Mouse (Mus musculus): Measurements from ENCODE around the gene Gm8300. TPM values are rescaled to one million over a fixed set of nuclear protein-coding genes. Genes with fewer than 3 reads are reported as not detected.
"Not testable (repeated sequence)": the region's sequence is repeated elsewhere in the genome, so short reads cannot be mapped to it uniquely, and the experiment has no call there.

Gene Gm8300
- total RNA-seq (2021): not detected
- long read RNA-seq, experiment 1: 0 reads
- long read RNA-seq, experiment 2: 0 reads

DNA sequence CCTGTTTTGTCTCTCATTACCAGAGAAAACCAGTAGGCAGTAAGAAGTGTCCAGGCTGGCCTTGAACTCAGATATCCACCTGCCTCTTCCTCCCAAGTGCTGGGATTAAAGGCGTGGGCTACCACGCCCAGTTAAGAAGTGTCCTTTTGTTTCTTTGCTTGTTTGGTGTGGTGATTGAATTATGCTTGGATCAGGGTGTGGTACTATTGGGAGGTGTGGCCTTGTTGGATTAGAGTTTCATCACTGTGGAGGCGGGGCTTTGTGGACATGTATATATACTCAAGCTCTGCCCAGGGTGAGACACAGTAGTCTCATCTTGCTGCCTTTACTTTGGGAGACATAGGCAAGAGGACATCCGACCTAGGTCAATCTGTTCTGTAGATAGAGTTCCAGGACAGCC is at the start of gene Gm8300:
Gene Gm8300 (plus strand): TSS at position 301 of the 400 bp plus-strand sequence.
- intact Hi-C loops (cut with DNase I): not testable (repeated sequence)

DNA sequence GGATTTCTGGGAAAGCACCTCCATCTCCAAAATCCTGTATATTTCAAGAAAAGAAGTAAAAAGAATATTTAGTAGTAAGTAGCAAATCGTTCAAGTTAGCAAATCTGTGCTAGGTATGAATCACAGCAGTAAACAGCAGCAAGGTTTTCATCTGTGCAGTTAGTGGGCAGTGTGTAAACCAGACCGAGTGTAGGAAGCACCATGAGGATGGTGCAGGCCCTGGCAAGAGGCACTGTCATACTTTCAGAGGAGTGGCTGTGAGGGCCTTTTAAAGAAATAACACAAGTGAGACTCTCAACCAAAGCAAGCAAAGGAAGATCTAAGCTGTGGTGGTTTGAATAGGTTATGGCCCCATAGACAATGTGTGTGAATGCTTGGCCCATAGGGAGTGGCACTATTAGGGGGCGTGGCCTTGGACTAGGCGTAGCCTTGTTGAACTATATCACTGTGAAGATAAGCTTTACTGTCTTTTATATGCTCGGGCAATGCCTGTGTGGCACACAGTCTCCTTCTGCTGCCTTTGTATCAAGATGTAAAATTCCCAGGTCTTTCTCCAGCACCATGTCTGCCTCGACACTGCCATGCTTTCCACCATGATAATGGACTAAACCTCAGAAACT is 49.3 kb upstream of the Gm8300 start:
- intact Hi-C loops (cut with DNase I): no loop called here
- DNase-seq: no peak

More for the DNA sequence above, at the start of gene Gm8300:
- DNase-seq: not testable (repeated sequence)

DNA sequence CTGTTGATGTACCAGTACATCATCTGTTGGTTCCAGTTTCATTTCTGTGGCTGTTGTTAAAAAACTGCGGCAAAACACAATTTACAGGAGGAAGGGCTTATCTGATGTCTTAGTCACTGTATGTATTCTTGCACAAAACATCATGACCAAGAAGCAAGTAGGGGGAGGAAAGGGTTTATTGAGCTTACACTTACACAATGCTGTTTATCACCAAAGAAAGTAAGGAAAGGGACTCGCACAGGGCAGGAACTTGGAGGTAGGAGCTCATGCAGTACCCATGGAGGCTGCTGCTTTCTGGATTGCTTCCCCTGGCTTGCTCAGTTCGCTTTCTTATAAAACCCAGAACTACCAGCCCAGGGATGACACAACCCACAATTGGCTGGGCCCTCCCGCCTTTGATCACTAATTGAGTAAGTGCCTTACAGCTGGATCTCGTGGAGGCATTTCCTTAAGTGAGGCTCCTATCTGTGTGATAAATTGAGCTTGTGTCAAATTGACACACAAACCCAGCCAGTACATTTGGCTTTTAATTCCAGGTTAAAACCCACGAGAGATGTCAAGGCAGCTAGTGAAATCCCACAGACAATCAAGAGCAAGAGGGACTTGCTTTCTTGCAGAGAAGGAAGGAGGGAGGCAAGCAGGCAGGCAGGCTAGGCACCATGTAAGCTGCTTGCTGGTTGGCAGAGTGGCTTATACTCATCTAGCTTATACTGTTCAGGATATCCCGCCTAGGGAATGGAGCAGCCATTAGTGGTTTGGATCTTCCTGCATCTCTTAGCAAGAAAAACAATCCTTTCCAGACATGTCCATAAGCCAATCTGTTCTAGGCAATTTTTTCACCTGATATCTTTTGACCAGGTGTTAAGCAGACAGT is 43.6 kb upstream of the Gm8300 start:
- intact Hi-C loops (cut with DNase I): no loop called here
- no peak for DNase-seq

DNA sequence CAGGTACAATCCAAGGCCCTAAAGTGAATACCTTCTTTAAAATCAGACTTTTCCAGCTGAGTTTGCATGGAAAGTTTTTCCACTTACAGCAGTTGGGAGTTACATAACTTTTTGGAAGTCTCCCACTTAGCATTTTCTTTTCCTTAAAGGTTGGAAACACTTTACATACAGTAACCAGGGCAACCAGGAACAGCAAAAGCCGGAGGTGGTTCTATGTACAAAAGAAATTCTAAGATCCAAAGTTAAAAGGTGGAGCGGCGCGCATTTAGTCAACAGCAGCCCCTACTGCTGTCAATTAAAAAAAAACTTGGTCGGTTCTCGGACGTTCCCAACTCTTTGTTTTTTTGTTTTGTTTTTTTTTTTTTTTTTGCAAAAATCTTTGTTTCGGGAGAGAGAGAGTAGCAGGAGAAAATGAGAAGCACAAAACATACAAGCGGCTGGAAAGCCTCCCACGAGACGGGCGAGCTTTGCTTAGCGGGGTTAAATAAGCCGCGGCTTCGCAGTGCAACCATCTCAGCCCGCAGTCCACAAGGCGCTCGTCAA is 42.6 kb upstream of the Gm8300 start:
- intact Hi-C loops (cut with DNase I): no loop called here
- no peak for DNase-seq

DNA sequence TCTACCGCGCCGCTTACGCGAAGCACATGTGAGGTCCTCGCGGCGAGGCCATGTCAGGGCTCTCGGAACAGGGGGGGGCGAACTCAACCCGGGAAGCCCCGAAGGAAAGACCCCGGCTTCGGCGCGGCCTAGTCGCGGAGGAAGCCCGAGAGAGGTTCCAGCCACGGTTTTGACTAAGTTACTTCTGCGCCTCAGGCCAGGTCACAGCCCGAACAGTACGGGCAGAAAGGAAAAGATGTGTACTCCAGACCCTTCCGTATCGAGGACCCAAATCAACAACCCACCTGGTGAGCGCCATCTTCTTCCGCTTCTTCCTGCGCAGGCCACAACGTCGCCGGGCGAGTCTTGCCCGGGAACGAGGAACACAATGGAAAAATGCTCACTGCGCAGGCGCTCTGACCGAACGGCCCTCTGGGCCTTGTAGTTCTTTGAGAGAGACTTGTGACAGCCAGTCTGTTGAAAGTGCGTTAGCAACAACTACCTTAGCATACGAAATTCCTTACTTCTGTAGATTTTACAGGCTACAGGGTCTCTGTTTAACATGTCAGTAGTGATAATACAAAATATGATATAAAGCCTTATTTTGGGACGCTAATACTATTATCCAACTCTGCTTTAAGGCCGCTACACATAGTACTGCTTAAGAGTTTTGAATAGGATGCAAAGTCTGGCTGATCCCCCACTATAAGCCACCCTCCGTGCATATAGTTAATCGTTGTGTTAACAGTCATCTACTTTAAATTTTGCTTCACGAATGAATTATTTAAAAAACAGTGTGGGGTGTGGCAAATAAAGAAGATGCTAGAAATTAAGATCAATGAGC is 41.9 kb upstream of the Gm8300 start, which contains the start of gene Snw1:
Gene Snw1 (minus strand): TSS at position 311 of the 823 bp plus-strand sequence.
- intact Hi-C loops (cut with DNase I): no loop called here

DNA sequence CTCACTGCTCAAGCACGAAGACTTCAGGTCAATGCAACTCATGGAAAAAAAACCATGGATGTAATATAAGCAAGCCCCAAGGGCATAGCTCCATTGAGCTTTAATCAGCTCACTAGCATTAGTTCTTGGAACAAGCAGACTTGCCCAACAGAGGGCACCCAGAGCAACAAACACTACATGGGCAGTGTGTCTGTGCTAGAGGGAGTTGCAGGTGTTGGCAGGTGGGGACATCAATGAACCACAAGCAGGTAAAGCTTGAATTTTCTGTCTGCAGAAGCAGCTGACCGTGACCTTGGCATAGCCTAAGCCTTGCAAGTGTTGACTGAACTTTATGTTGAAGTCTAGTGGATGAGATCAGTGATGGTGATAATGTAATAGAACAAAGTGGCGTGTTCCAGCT is 39.4 kb upstream of the Gm8300 start:
- intact Hi-C loops (cut with DNase I): loop anchor here (5.0 kb wide), 1 partner anchor 1168 kb away; no protein-coding TSS in a partner anchor
- DNase-seq: no peak

More for the DNA sequence above, 41.9 kb upstream of the Gm8300 start, which contains the start of gene Snw1:
- DNase-seq: peak; percentile 95

DNA sequence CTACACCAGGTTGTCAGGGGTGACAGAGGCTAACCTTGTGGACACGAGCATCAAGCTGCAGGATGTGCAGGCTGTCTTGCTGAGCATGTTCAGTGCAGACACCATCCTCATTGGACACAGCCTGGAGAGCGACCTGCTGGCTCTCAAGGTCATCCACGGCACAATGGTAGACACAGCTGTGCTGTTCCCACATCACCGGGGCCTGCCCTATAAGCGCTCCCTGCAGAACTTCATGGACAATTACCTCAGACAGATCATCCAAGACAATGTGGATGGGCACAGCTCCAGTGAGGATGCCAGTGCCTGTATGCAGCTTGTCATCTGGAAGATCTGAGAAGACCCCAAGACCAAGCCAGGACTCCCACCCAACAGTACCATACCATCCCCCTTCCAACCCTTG is 31.6 kb upstream of the Gm8300 start:
- DNase-seq; intact Hi-C loops (cut with DNase I): not testable (repeated sequence)

DNA sequence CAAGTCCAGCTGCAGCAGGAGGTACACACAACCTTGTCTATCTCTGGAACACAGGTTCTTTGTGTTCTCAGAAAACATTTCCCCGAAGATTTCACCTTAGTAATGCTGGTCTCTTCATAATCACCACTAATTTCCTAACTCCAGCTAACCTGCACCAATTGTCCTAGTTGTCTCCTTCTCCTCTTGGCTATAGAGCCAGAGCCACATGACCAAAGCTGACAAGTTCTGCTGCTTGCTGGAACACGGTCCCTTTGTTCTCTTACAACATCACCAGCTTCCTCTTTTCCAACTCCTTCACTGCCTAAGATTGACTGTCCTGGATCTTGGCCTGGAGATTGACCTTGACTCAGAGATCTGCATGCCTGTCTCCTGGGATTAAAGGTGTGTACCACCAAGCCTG is 25.4 kb upstream of the Gm8300 start:
- intact Hi-C loops (cut with DNase I); DNase-seq: not testable (repeated sequence)

DNA sequence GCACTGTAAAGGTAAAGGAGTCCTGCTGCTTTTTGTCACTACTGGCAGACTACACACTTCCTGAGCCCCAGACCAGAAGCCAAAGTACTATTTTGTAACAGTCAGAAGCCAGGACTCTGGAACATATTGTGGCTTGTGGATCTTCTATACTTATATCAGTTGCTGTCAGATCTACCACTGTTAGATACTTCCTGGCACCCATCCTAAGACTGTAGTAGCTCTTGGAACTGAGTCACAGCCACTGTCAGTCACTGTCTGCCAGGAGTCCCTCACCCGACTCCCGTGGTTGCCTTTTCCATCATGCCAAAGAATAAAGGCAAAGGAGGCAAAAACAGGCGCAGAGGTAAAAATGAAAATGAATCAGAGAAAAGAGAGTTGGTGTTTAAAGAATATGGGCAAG is 19.7 kb upstream of the Gm8300 start, which contains the start of gene Gm5788:
Gene Gm5788 (plus strand): TSS at position 301 of the 400 bp plus-strand sequence.
- DNase-seq; intact Hi-C loops (cut with DNase I): not testable (repeated sequence)

DNA sequence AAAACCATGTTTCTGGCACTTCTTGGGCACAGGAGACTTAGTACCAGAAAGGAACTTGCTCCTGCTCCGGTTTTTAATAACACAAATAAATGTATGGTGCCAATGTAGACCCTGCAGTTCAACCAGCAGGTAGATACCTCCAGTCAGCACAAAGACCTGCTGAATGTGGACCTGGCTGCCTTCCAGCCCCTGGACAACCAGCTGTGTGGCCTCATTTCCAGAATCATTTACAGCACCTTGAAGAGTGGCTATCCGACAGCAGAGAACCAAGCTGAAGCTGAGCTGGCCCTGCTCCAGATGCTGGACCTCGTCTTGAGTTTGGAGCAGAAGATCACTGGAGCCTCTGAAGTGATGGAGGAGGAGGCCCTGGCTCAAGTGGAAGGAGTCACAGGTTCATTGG is 5.5 kb downstream of the Gm8300 start:
- intact Hi-C loops (cut with DNase I); DNase-seq: not testable (repeated sequence)

DNA sequence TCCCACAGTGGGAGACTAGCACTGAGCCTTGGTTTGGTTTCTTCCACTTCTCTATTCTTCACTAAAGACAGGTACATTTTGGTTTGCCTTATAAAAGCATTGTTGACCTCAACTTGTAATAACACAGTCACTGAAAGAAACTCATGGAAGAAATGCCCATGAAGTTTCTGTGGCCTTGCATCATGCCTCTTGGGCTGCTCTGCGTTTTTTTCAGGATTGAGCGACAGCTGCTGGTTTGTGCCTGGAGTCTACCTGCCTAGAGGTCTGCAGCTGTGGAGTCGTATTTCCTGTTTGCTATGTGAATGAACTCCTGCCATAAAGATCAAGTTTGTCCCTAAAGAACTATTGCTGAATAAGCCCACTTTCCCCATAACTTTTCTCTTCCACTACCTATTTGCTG is 29.8 kb downstream of the Gm8300 start:
- intact Hi-C loops (cut with DNase I): no loop called here
- no peak for DNase-seq

DNA sequence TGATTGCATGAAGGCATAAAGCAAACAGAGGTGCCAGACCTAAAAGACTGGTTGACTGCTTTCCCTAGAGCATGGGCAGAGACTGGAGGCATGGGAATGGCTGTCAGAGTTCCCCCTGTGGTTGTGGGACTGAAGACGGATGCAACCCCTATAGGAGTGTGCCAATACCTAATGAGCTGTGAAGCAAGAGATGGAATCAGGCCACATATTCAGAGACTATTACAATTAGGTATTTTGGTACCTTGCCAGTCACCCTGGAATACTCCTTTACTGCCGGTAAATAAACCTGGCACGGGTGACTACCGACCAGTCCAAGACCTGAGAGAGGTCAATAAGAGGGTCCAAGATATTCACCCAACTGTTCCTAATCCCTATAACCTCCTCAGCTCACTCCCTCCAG is 36.5 kb downstream of the Gm8300 start:
- intact Hi-C loops (cut with DNase I): not testable (repeated sequence)

More for the DNA sequence above, 36.5 kb downstream of the Gm8300 start:
- not testable (repeated sequence) for DNase-seq

Other genes starting within 250 kb of the Gm8300 start
- gene Vipas39, start 248.1 kb upstream of the Gm8300 start, total RNA-seq (2021): 10 to 100 TPM; 28.9 to 29.8 TPM
- 100 to 1,000 TPM; 103 to 107 TPM for gene Ahsa1, start 247.8 kb upstream of the Gm8300 start, total RNA-seq (2021)
- under 1 TPM in 1 of 2 experiments, not detected in 1; 0.15 TPM for gene Ism2, start 214.6 kb upstream of the Gm8300 start, total RNA-seq (2021)
- gene Sptlc2, start 126.0 kb upstream of the Gm8300 start, total RNA-seq (2021): 10 to 100 TPM; 39.4 to 43.5 TPM
- gene Slirp, start 70.4 kb upstream of the Gm8300 start, total RNA-seq (2021): 100 to 1,000 TPM; 140 to 162 TPM
- 10 to 100 TPM; 11.2 to 12.9 TPM for gene Alkbh1, start 70.3 kb upstream of the Gm8300 start, total RNA-seq (2021)
- gene Snw1, start 42.0 kb upstream of the Gm8300 start, total RNA-seq (2021): 10 to 100 TPM; 40.5 to 42.8 TPM
- not detected for gene Gm5788, start 19.6 kb upstream of the Gm8300 start, total RNA-seq (2021)
- not detected for gene Oog1, start 88.4 kb downstream of the Gm8300 start, total RNA-seq (2021)
- not detected for gene Gm4027, start 104.6 kb downstream of the Gm8300 start, total RNA-seq (2021)
- not detected for gene Gm16381, start 130.3 kb downstream of the Gm8300 start, total RNA-seq (2021)